Mouse (Mus musculus) embryonic facial prominence, embryonic 12.5 days (tissue): ENCODE data around the gene Tox4. TPM values are rescaled to one million over a fixed set of nuclear protein-coding genes. Genes with fewer than 3 reads are reported as not detected.
A peak's percentile ranks its signal among the peaks of the same experiment; 100 is the strongest.

Source experiments
- ATAC-seq: fragments of 200-750 bp; cut with Nextera tagmentation; 2 replicates; pipeline ENCODE4 v1.8.0; 2017; ENCODE audit not compliant: insufficient number of reproducible peaks, insufficient read depth, low FRiP score, low TSS enrichment
- H3K27ac ChIP-seq: fragments of 300-500 bp; sonication (generic); 2 replicates; pipeline ENCODE4 v1.5.1; 2016; ENCODE audit warnings: mild to moderate bottlenecking
- H3K27me3 ChIP-seq: fragments of 300-500 bp; sonication (generic); 2 replicates; pipeline ENCODE4 v1.6.1; 2016; ENCODE audit warnings: mild to moderate bottlenecking, moderate library complexity
- H3K36me3 ChIP-seq: fragments of 300-500 bp; sonication (generic); 2 replicates; pipeline ENCODE4 v1.6.1; 2016; ENCODE audit warnings: mild to moderate bottlenecking
- H3K4me1 ChIP-seq: fragments of 300-500 bp; sonication (generic); 2 replicates; pipeline ENCODE4 v1.6.1; 2016
- H3K4me2 ChIP-seq: fragments of 300-500 bp; sonication (generic); replicated peaks from 2 replicates; pipeline ENCODE4 v1.6.1; 2016; ENCODE audit warnings: mild to moderate bottlenecking, moderate library complexity
- H3K4me3 ChIP-seq: fragments of 300-500 bp; sonication (generic); 2 replicates; pipeline ENCODE4 v1.5.1; 2016; ENCODE audit warnings: mild to moderate bottlenecking
- H3K9ac ChIP-seq: fragments of 300-500 bp; sonication (generic); 2 replicates; pipeline ENCODE4 v1.6.1; 2016; ENCODE audit warnings: mild to moderate bottlenecking, moderate library complexity
- H3K9me3 ChIP-seq: fragments of 300-500 bp; sonication (generic); 2 replicates; pipeline ENCODE4 v1.6.1; 2016; ENCODE audit warnings: mild to moderate bottlenecking, moderate library complexity
- WGBS: fragments of 180-500 bp; shearing (Covaris S2); methylation state at CpG from one replicate; pipeline ENCODE4 v1.1.7; 2016; 5-methylcytosine and 5-hydroxymethylcytosine counted together
- polyA plus RNA-seq: library from polyadenylated mRNA; unstranded; fragments of >200 nt; fragmentation: Nextera tagmentation; extraction: Ambion mirVana; gene quantifications from 2 replicates; pipeline ENCODE4 v1.2.1, GENCODE M21; 2016

The Tox4 gene
- 47.4 and 50.2 TPM in 2 replicates for polyA plus RNA-seq

GRCm38 (mm10) chr14:52278932-52279746 lies at the start of gene Tox4, which contains the start of gene Rab2b:
TSS of gene Tox4 (plus strand) at chr14:52279146.
TSS of gene Rab2b (minus strand) at chr14:52279545.
- peak within 1 kb of the TSS; percentile 77 for H3K27ac ChIP-seq
- H3K4me2 ChIP-seq = peak within 1 kb of the TSS; percentile 63
- peaks cover 14% of the 10 kb centered on the region; the same call in 1 of the 2 replicates for H3K36me3 ChIP-seq
- peaks cover 13% of the 10 kb centered on the region for H3K4me1 ChIP-seq
- H3K4me3 ChIP-seq = peak within 1 kb of the TSS; percentile 92
- ATAC-seq = peak; percentile 99
- peak within 1 kb of the TSS; percentile 84 for H3K9ac ChIP-seq
- no peaks in the 10 kb centered on the region for H3K27me3 ChIP-seq
- no peaks in the 10 kb centered on the region for H3K9me3 ChIP-seq
- WGBS = under 1% methylated on average over 66 of the region's 66 CpGs

GRCm38 (mm10) chr14:52232249-52232648 lies 46.7 kb upstream of the Tox4 start:
- H3K9ac ChIP-seq = no peak overlapping the region
- no peaks in the 10 kb centered on the region for H3K4me1 ChIP-seq
- no peak overlapping the region for H3K4me3 ChIP-seq
- ATAC-seq = no peak
- H3K9me3 ChIP-seq = no peaks in the 10 kb centered on the region
- no peak overlapping the region for H3K4me2 ChIP-seq
- H3K27ac ChIP-seq = no peak overlapping the region
- WGBS = 95% methylated on average over 6 of the region's 6 CpGs
- no peaks in the 10 kb centered on the region for H3K27me3 ChIP-seq
- peaks cover 89% of the 10 kb centered on the region for H3K36me3 ChIP-seq

- 93% methylated on average over 7 of the region's 7 CpGs for WGBS
- Histone ChIP-seq H3K4me2 (no peak overlapping the region), H3K4me3 (no peak overlapping the region), H3K4me1 (no peaks in the 10 kb centered on the region), H3K9ac (no peak overlapping the region), H3K27ac (no peak overlapping the region), H3K27me3 (no peaks in the 10 kb centered on the region), H3K9me3 (no peaks in the 10 kb centered on the region), H3K36me3 (peaks cover 72% of the 10 kb centered on the region)
- no peak for ATAC-seq
Measured at GRCm38 (mm10) chr14:52235165-52235564, 43.8 kb upstream of the Tox4 start.

GRCm38 (mm10) chr14:52236216-52236615 lies 42.7 kb upstream of the Tox4 start:
- Histone ChIP-seq H3K9ac (no peak overlapping the region), H3K27ac (no peak overlapping the region), H3K27me3 (no peaks in the 10 kb centered on the region), H3K4me3 (no peak overlapping the region), H3K4me2 (no peak overlapping the region), H3K9me3 (no peaks in the 10 kb centered on the region), H3K4me1 (no peaks in the 10 kb centered on the region), H3K36me3 (peaks cover 65% of the 10 kb centered on the region)
- ATAC-seq = no peak
- WGBS = 98% methylated on average over 1 of the region's 1 CpGs

- peak overlapping the region; percentile 80 for H3K9ac ChIP-seq
- WGBS = under 1% methylated on average over 32 of the region's 32 CpGs
- no peaks in the 10 kb centered on the region for H3K9me3 ChIP-seq
- peaks cover 5% of the 10 kb centered on the region; the same call in 1 of the 2 replicates for H3K36me3 ChIP-seq
- ATAC-seq = peak; percentile 97
- peak overlapping the region; percentile 78 for H3K4me3 ChIP-seq
- H3K27me3 ChIP-seq = no peaks in the 10 kb centered on the region
- H3K4me2 ChIP-seq = peak overlapping the region; percentile 71
- peaks cover 5% of the 10 kb centered on the region; the same call in 1 of the 2 replicates for H3K4me1 ChIP-seq
- H3K27ac ChIP-seq = peak overlapping the region; percentile 73
Measured at GRCm38 (mm10) chr14:52244041-52244689, 34.8 kb upstream of the Tox4 start.

- Histone ChIP-seq H3K4me3 (peak overlapping the region; percentile 78), H3K4me2 (peak overlapping the region; percentile 71), H3K9me3 (no peaks in the 10 kb centered on the region), H3K36me3 (peaks cover 4% of the 10 kb centered on the region; the same call in 1 of the 2 replicates), H3K27ac (peak overlapping the region; percentile 73; the same call in 1 of the 2 replicates), H3K9ac (peak overlapping the region; percentile 80), H3K27me3 (no peaks in the 10 kb centered on the region), H3K4me1 (peaks cover 5% of the 10 kb centered on the region; the same call in 1 of the 2 replicates)
- 12% methylated on average over 7 of the region's 7 CpGs for WGBS
- ATAC-seq = peak; percentile 76; the same call in 1 of the 2 replicates
Measured at GRCm38 (mm10) chr14:52244690-52245042, 34.3 kb upstream of the Tox4 start.

GRCm38 (mm10) chr14:52246129-52246528 lies 32.8 kb upstream of the Tox4 start:
- Histone ChIP-seq H3K27ac (no peak overlapping the region), H3K9me3 (no peaks in the 10 kb centered on the region), H3K9ac (no peak overlapping the region), H3K4me3 (no peak overlapping the region), H3K4me1 (peaks cover 5% of the 10 kb centered on the region; the same call in 1 of the 2 replicates), H3K36me3 (peaks cover under 1% of the 10 kb centered on the region; the same call in 1 of the 2 replicates), H3K4me2 (no peak overlapping the region), H3K27me3 (no peaks in the 10 kb centered on the region)
- no peak for ATAC-seq
- 81% methylated on average over 4 of the region's 4 CpGs for WGBS

GRCm38 (mm10) chr14:52256311-52257175 lies 22.4 kb upstream of the Tox4 start:
- H3K27ac ChIP-seq = peak overlapping the region; percentile 95
- ATAC-seq = no peak

GRCm38 (mm10) chr14:52257484-52258213 lies 21.3 kb upstream of the Tox4 start, which contains the start of gene Chd8:
TSS of gene Chd8 (minus strand) at chr14:52257780.
- Histone ChIP-seq H3K27ac (peak within 1 kb of the TSS; percentile 95), H3K9me3 (no peaks in the 10 kb centered on the region), H3K4me2 (peak within 1 kb of the TSS; percentile 79), H3K36me3 (peaks cover 4% of the 10 kb centered on the region; the same call in 1 of the 2 replicates), H3K9ac (peak within 1 kb of the TSS; percentile 88), H3K4me1 (peaks cover 6% of the 10 kb centered on the region), H3K27me3 (no peaks in the 10 kb centered on the region), H3K4me3 (peak within 1 kb of the TSS; percentile 92)
- under 1% methylated on average over 54 of the region's 54 CpGs for WGBS
- peak; percentile 100 for ATAC-seq

More at GRCm38 (mm10) chr14:52256311-52257175, 22.4 kb upstream of the Tox4 start:
- H3K9ac ChIP-seq = peak overlapping the region; percentile 88
- H3K27me3 ChIP-seq = no peaks in the 10 kb centered on the region
- 9% methylated on average over 18 of the region's 18 CpGs for WGBS
- H3K4me2 ChIP-seq = peak overlapping the region; percentile 79
- H3K36me3 ChIP-seq = no peaks in the 10 kb centered on the region
- peaks cover 6% of the 10 kb centered on the region for H3K4me1 ChIP-seq
- no peaks in the 10 kb centered on the region for H3K9me3 ChIP-seq
- H3K4me3 ChIP-seq = peak overlapping the region; percentile 92

- H3K9ac ChIP-seq = no peak overlapping the region
- H3K4me1 ChIP-seq = no peaks in the 10 kb centered on the region
- H3K27ac ChIP-seq = no peak overlapping the region
- H3K27me3 ChIP-seq = no peaks in the 10 kb centered on the region
- ATAC-seq = no peak
- H3K4me2 ChIP-seq = no peak overlapping the region
- 80% methylated on average over 3 of the region's 3 CpGs for WGBS
- no peaks in the 10 kb centered on the region for H3K9me3 ChIP-seq
- H3K4me3 ChIP-seq = no peak overlapping the region
- peaks cover 32% of the 10 kb centered on the region for H3K36me3 ChIP-seq
Measured at GRCm38 (mm10) chr14:52272781-52273180, 6.2 kb upstream of the Tox4 start.
